Mouse (Mus musculus) bone marrow macrophage, adult 2 months (primary cell): ENCODE measurements around the gene Ssbp1.

ENCODE experiments used
- CTCF ChIP-seq: IDR thresholded peaks from 2 replicates; pipeline ENCODE4 v1.5.1; 2012; ENCODE audit warnings: low read depth, mild to moderate bottlenecking, low read length, moderate library complexity
- POLR2A ChIP-seq: IDR thresholded peaks from 2 replicates; pipeline ENCODE4 v1.6.1; 2012; ENCODE audit warnings: mild to moderate bottlenecking, low read depth, low read length, borderline replicate concordance

GRCm38 (mm10) chr6:40438936-40439335, 32.2 kb upstream of the Ssbp1 start, which contains the start of gene Wee2:
- no peak for TF ChIP-seq CTCF
- TF ChIP-seq POLR2A = no peak
